Mouse (Mus musculus): ENCODE data around the gene Zfp952. TPM values are rescaled to one million over a fixed set of nuclear protein-coding genes. Genes with fewer than 3 reads are reported as not detected.

The Zfp952 gene
- 10.6 and 11.4 TPM in 2 replicates for polyA plus RNA-seq (2012; rRNA removed)

GRCm38 (mm10) chr17:32992699-32993474, at the start of gene Zfp952:
Gene Zfp952, plus strand, starts transcription at chr17:32993129.
- H3K27ac ChIP-seq (ENCODE audit: insufficient read depth, low read length) = no peak within 1 kb of the TSS
- TF ChIP-seq CTCF (IDR thresholded peaks at IDR 0.05; ENCODE audit: extremely low read depth, insufficient read depth, low read length) (no peak), POLR2A (IDR thresholded peaks at IDR 0.05; ENCODE audit: extremely low read depth, insufficient read depth, low read length) (peak; percentile 77)
- H3K4me3 ChIP-seq (ENCODE audit: insufficient read depth, low read length) = peak within 1 kb of the TSS; percentile 63
- H3K4me1 ChIP-seq (ENCODE audit: control insufficient read depth, insufficient read depth, low read length) = peaks cover 2% of the 10 kb centered on the region; the same call in 1 of the 2 replicates

- Histone ChIP-seq H3K4me3 (ENCODE audit: insufficient read depth, low read length) (no peak overlapping the region), H3K4me1 (ENCODE audit: control insufficient read depth, insufficient read depth, low read length) (no peaks in the 10 kb centered on the region; the same call in 1 of the 2 replicates), H3K27ac (ENCODE audit: insufficient read depth, low read length) (no peak overlapping the region)
- TF ChIP-seq POLR2A (IDR thresholded peaks at IDR 0.05; ENCODE audit: extremely low read depth, insufficient read depth, low read length) (no peak), CTCF (IDR thresholded peaks at IDR 0.05; ENCODE audit: extremely low read depth, insufficient read depth, low read length) (no peak)
Measured at GRCm38 (mm10) chr17:32943661-32944060, 49.3 kb upstream of the Zfp952 start.

- Histone ChIP-seq H3K27ac (ENCODE audit: insufficient read depth, low read length) (no peak overlapping the region), H3K4me1 (ENCODE audit: control insufficient read depth, insufficient read depth, low read length) (no peaks in the 10 kb centered on the region; the same call in 1 of the 2 replicates), H3K4me3 (ENCODE audit: insufficient read depth, low read length) (no peak overlapping the region)
- 0 out of 2 replicates have a peak, but pooled peaks have one; percentile 2 for TF ChIP-seq CTCF (IDR thresholded peaks at IDR 0.05; ENCODE audit: extremely low read depth, insufficient read depth, low read length)
- TF ChIP-seq POLR2A (IDR thresholded peaks at IDR 0.05; ENCODE audit: extremely low read depth, insufficient read depth, low read length) = no peak
Measured at GRCm38 (mm10) chr17:32944402-32945035, 48.4 kb upstream of the Zfp952 start.

GRCm38 (mm10) chr17:32946716-32947115, 46.2 kb upstream of the Zfp952 start:
- TF ChIP-seq POLR2A (IDR thresholded peaks at IDR 0.05; ENCODE audit: extremely low read depth, insufficient read depth, low read length) = no peak
- TF ChIP-seq CTCF (IDR thresholded peaks at IDR 0.05; ENCODE audit: extremely low read depth, insufficient read depth, low read length) = no peak
- Histone ChIP-seq H3K27ac (ENCODE audit: insufficient read depth, low read length) (peak overlapping the region; percentile 82), H3K4me1 (ENCODE audit: control insufficient read depth, insufficient read depth, low read length) (no peaks in the 10 kb centered on the region; the same call in 1 of the 2 replicates), H3K4me3 (ENCODE audit: insufficient read depth, low read length) (peak overlapping the region; percentile 59)

- peak; percentile 67 for TF ChIP-seq POLR2A (IDR thresholded peaks at IDR 0.05; ENCODE audit: extremely low read depth, insufficient read depth, low read length)
- TF ChIP-seq CTCF (IDR thresholded peaks at IDR 0.05; ENCODE audit: extremely low read depth, insufficient read depth, low read length) = no peak
- peak within 1 kb of the TSS; percentile 82 for H3K27ac ChIP-seq (ENCODE audit: insufficient read depth, low read length)
- peak within 1 kb of the TSS; percentile 59 for H3K4me3 ChIP-seq (ENCODE audit: insufficient read depth, low read length)
- H3K4me1 ChIP-seq (ENCODE audit: control insufficient read depth, insufficient read depth, low read length) = no peaks in the 10 kb centered on the region; the same call in 1 of the 2 replicates
Measured at GRCm38 (mm10) chr17:32947215-32947914, 45.6 kb upstream of the Zfp952 start, which contains the start of gene Cyp4f13. Gene Cyp4f13, minus strand, starts transcription at chr17:32947402.

- Histone ChIP-seq H3K27ac (ENCODE audit: insufficient read depth, low read length) (no peak overlapping the region), H3K4me1 (ENCODE audit: control insufficient read depth, insufficient read depth, low read length) (no peaks in the 10 kb centered on the region; the same call in 1 of the 2 replicates), H3K4me3 (ENCODE audit: insufficient read depth, low read length) (no peak overlapping the region)
- TF ChIP-seq CTCF (IDR thresholded peaks at IDR 0.05; ENCODE audit: extremely low read depth, insufficient read depth, low read length) (no peak), POLR2A (IDR thresholded peaks at IDR 0.05; ENCODE audit: extremely low read depth, insufficient read depth, low read length) (no peak)
Measured at GRCm38 (mm10) chr17:32950136-32950535, 42.8 kb upstream of the Zfp952 start.

GRCm38 (mm10) chr17:32951006-32951405, 41.9 kb upstream of the Zfp952 start:
- H3K27ac ChIP-seq (ENCODE audit: insufficient read depth, low read length) = no peak overlapping the region
- H3K4me3 ChIP-seq (ENCODE audit: insufficient read depth, low read length) = no peak overlapping the region
- H3K4me1 ChIP-seq (ENCODE audit: control insufficient read depth, insufficient read depth, low read length) = no peaks in the 10 kb centered on the region; the same call in 1 of the 2 replicates
- TF ChIP-seq CTCF (IDR thresholded peaks at IDR 0.05; ENCODE audit: extremely low read depth, insufficient read depth, low read length) (no peak), POLR2A (IDR thresholded peaks at IDR 0.05; ENCODE audit: extremely low read depth, insufficient read depth, low read length) (no peak)

- no peak for TF ChIP-seq POLR2A (IDR thresholded peaks at IDR 0.05; ENCODE audit: extremely low read depth, insufficient read depth, low read length)
- peak; percentile 71 for TF ChIP-seq CTCF (IDR thresholded peaks at IDR 0.05; ENCODE audit: extremely low read depth, insufficient read depth, low read length)
- Histone ChIP-seq H3K4me1 (ENCODE audit: control insufficient read depth, insufficient read depth, low read length) (no peaks in the 10 kb centered on the region; the same call in 1 of the 2 replicates), H3K27ac (ENCODE audit: insufficient read depth, low read length) (no peak overlapping the region), H3K4me3 (ENCODE audit: insufficient read depth, low read length) (no peak overlapping the region)
Measured at GRCm38 (mm10) chr17:32951441-32951840, 41.5 kb upstream of the Zfp952 start.

- Histone ChIP-seq H3K4me3 (ENCODE audit: insufficient read depth, low read length) (peak overlapping the region; percentile 99), H3K4me1 (ENCODE audit: control insufficient read depth, insufficient read depth, low read length) (no peaks in the 10 kb centered on the region), H3K27ac (ENCODE audit: insufficient read depth, low read length) (no peak overlapping the region)
- TF ChIP-seq POLR2A (IDR thresholded peaks at IDR 0.05; ENCODE audit: extremely low read depth, insufficient read depth, low read length) = no peak
- no peak for TF ChIP-seq CTCF (IDR thresholded peaks at IDR 0.05; ENCODE audit: extremely low read depth, insufficient read depth, low read length)
Measured at GRCm38 (mm10) chr17:32965253-32965622, 27.7 kb upstream of the Zfp952 start.

Measured in cortical plate, adult 2 months (tissue).